Mouse (Mus musculus): ENCODE data around the gene Tent4b. TPM values are rescaled to one million over a fixed set of nuclear protein-coding genes. Genes with fewer than 3 reads are reported as not detected.
A peak's percentile ranks its signal among the peaks of the same experiment; 100 is the strongest.

Gene Tent4b
- total RNA-seq, 4 experiments from 2014 or later, result 29.1 to 39.6 (median 34.1) TPM

GRCm38 (mm10) chr8:88280904-88281303, 81.9 kb downstream of the Tent4b start:
- DNase-seq, result no peak

DNA sequence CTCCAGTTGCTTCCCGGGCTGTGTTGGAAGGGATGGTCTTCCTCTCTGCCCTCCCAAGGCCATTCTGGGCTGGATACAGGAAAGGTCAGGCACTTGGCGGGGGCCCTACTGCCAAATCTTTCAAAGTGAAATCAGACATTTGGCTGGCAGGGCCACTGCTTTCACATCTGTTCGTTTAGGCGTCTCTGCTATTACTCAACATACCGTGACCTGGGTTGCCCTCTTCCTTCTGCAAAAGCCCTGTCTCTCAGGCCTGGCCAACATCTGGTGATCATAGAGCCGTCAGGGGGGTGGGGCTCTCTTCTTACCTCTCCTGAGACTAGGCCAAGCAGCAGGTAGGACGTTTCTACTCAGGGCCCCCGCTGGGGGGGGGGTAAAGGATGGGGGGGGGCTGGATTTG, 83.7 kb downstream of the Tent4b start:
- peak; percentile 92 for DNase-seq

- DNase-seq, result no peak
Measured at GRCm38 (mm10) chr8:88283243-88284115, 84.5 kb downstream of the Tent4b start.

DNA sequence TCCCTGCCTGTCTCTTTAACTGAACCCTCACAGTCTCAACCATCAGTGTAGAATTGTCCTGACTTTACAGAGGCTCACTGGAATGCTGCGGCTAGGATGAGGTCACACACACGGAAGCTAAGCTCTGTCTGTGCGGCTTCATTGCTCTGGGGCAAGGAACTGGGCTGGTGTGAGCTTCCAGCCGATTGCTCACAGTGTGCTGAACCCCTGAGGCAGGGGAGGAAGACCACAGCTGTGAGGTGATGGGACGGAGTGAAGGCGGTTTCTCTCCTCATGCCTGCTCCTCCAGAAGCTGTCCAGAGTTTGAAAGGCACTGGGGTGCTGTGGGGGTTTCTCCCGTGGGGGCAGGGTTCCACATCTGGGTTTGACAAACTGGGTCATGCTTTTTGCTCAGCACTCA, 85.7 kb downstream of the Tent4b start:
- DNase-seq, result no peak

DNA sequence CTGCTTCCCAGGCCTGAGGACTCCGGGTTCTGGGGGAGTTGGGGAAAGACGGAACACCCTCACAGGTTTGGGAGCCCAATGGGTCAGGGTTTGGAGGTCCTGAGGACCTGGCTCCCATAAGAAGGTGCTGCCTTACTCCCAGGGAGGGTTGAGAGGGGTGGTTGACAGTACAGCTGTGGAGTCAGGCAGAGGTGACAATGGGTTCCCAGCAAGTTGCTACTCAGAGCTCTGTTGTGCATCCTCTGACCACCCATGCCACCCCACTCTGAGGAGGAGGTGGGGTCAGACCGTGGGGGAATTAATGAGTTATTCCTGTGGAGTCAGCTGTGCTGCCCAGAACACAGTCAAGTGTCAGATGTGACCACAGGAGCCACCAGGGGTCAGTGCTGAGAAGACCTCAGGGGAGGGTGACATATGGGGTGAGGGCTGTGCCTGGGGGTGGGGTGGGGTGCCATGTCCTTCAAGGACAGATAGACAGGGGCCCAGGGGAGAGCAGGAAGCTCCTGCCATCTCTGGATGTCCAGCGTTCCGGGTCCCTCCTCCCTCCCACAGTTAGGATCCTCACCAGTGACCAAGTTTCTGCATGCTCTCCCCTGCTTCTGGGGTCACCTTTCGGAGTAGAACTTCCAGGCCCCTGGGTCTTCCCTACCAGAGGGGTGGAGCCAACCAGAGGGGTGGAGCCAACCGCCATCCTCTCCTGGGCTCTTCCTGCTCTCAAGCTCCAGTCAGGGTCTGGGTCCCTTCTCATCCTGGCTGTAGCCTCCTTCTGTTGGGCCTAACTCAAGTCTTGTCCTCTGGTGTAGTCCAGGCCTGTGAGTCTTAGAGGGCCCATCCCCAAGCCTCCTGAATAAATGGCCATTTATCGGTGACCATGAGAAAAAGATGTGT, 86.7 kb downstream of the Tent4b start:
- no peak for DNase-seq

GRCm38 (mm10) chr8:88286421-88286960, 87.5 kb downstream of the Tent4b start:
- DNase-seq, result no peak

- no peak for DNase-seq
Measured at GRCm38 (mm10) chr8:88288622-88289242, 89.7 kb downstream of the Tent4b start.

- DNase-seq, result no peak
Measured at GRCm38 (mm10) chr8:88289901-88290300, 90.9 kb downstream of the Tent4b start.

DNA sequence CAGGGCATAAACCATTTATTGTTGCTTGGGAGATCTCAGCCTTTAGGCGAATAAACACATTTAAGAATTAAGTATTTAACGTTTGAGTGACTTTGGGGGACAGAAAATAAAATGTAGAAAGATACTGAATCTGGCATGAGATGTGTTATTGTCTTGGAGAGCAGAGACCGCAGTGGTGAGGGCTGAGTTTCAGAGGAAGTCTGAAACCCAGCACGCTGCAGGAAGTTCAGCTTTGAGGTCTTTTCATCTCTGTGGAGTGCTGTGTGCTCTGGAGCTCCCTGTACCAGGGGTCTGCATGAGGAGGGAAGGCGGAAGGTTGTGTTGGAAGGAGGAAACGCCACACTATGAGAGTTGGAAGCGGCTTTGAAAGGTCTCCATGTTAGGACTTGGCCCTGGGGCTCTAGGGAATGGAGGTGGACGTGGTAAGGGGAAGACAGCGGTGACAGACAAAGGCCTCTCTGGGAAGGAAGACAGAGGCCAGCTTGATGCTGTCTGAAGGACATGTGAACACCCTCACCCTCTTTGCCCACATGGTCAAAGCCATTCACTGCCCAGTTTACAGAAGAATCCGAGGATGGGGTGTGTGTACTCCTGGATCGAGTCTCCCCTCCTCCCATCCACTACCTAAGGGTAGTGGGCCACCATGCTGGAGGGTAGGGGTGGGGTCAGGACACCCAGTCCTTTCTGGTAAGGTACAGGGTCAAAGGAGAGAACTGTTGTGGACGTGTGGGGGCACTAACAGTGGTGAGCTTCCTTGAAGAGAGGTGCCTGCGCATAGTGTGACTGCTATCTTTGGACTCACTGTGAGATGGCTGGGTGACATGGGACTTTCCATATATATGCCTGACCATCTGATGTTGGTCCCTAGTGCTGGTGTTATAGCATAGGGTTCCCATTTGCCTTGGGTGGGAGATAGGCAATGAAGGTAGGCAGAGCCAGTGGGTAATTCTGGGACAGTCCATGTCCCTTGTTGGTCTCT, 91.6 kb downstream of the Tent4b start:
- no peak for DNase-seq

DNA sequence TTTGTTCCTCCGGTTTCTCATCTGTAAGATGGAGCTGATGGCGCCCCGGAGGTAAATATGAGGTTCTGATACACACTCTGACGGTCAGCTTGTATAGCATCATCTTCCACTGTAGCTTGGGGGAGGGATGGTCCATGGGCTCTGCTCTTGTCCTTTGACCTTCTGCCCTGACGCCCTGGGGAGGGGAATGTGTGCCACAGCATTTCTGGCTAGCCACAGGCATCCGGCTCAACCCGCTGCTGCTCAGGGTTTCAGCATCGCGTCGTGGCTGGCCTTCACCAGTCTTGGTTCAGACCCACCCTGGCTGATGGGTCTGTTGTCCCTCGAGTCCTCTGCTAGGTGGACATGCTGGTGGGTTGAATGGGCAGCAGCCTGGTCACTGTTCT, 92.3 kb downstream of the Tent4b start:
- no peak for DNase-seq

- no peak for DNase-seq
Measured at GRCm38 (mm10) chr8:88292926-88293325, 93.9 kb downstream of the Tent4b start.

GRCm38 (mm10) chr8:88293590-88294356, 94.8 kb downstream of the Tent4b start:
- DNase-seq, result no peak

DNA sequence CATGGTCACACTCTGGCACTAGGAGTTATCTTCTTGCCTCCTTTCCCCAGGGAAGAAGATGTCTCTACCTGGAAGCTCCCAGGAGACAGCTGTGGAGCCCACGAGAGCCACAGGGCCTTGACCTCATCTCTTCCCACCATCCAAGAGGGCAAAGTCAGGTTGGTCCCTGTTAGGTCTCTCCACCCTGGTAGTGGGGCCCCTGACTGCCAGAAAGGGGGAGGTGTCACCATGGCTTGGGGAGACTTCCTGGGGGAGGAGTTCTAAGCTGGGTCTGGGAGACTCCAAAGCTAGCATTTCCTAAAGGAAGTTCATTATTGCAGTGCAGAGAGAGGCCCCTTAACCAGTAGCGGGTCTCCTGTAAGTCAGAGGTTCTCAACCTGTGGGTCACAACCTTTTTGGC, 96.0 kb downstream of the Tent4b start:
- no peak for DNase-seq

- no peak for DNase-seq
Measured at GRCm38 (mm10) chr8:88297976-88298732, 99.1 kb downstream of the Tent4b start.

DNA sequence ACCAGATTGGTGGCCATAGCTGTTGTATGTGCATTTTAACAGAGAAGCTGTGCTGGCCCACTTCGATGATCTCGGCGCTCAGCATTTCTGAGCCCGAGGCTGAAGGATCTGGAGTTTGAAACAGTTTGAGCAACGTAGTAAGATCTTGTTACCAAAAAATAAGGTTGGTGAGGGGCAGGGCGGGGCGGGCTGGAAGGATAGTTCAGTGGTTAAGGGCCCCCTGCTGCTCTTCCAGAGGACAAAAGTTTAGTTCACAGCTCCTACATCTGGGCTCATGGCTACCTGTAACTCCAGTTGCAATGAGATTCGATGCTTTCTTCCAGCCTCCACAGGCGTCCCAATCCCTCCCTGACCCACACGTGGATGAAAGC, 99.7 kb downstream of the Tent4b start:
- no peak for DNase-seq

GRCm38 (mm10) chr8:88299907-88300603, 101.0 kb downstream of the Tent4b start:
- no peak for DNase-seq

- no peak for DNase-seq
Measured at GRCm38 (mm10) chr8:88301589-88302437, 102.8 kb downstream of the Tent4b start.

- no peak for DNase-seq
Measured at GRCm38 (mm10) chr8:88305814-88306213, 106.8 kb downstream of the Tent4b start.
